Mouse (Mus musculus): ENCODE data around the gene Ccnd1.
A peak's percentile ranks its signal among the peaks of the same experiment; 100 is the strongest.

Gene Ccnd1

GRCm38 (mm10) chr7:144938661-144939343 is 923 bp downstream of the Ccnd1 start:
- ATAC-seq (ENCODE audit: low TSS enrichment) = no peak

- 0 out of 2 replicates have a peak, but pooled peaks have one; percentile 3 for ATAC-seq (ENCODE audit: low TSS enrichment)
These were observed 1.7 kb downstream of the Ccnd1 start for GRCm38 (mm10) chr7:144937899-144938517.

- ATAC-seq (ENCODE audit: low TSS enrichment) = peak; percentile 58
These were observed 2.2 kb downstream of the Ccnd1 start for GRCm38 (mm10) chr7:144937490-144937889.

- no peak for ATAC-seq (ENCODE audit: low TSS enrichment)
These were observed 3.3 kb downstream of the Ccnd1 start for GRCm38 (mm10) chr7:144936311-144936880.

GRCm38 (mm10) chr7:144935563-144935962 is 4.2 kb downstream of the Ccnd1 start:
- ATAC-seq (ENCODE audit: low TSS enrichment) = peak; percentile 59

GRCm38 (mm10) chr7:144934901-144935300 is 4.8 kb downstream of the Ccnd1 start:
- no peak for ATAC-seq (ENCODE audit: low TSS enrichment)

- no peak for ATAC-seq (ENCODE audit: low TSS enrichment)
These were observed 5.9 kb downstream of the Ccnd1 start for GRCm38 (mm10) chr7:144933796-144934195.

GRCm38 (mm10) chr7:144933336-144933735 is 6.4 kb downstream of the Ccnd1 start:
- ATAC-seq (ENCODE audit: low TSS enrichment) = no peak

GRCm38 (mm10) chr7:144932389-144932937 is 7.3 kb downstream of the Ccnd1 start:
- ATAC-seq (ENCODE audit: low TSS enrichment) = no peak

- ATAC-seq (ENCODE audit: low TSS enrichment) = no peak
These were observed 7.9 kb downstream of the Ccnd1 start for GRCm38 (mm10) chr7:144931778-144932177.

- no peak for ATAC-seq (ENCODE audit: low TSS enrichment)
These were observed 9.8 kb downstream of the Ccnd1 start for GRCm38 (mm10) chr7:144929931-144930330.

- ATAC-seq (ENCODE audit: low TSS enrichment) = no peak
These were observed 10.2 kb downstream of the Ccnd1 start for GRCm38 (mm10) chr7:144929506-144929905.

- ATAC-seq (ENCODE audit: low TSS enrichment) = no peak
These were observed 10.9 kb downstream of the Ccnd1 start for GRCm38 (mm10) chr7:144928889-144929210.

- ATAC-seq (ENCODE audit: low TSS enrichment) = no peak
These were observed 11.5 kb downstream of the Ccnd1 start for GRCm38 (mm10) chr7:144928009-144928888.

GRCm38 (mm10) chr7:144927591-144927990 is 12.1 kb downstream of the Ccnd1 start:
- no peak for ATAC-seq (ENCODE audit: low TSS enrichment)

GRCm38 (mm10) chr7:144918823-144919222 is 20.9 kb downstream of the Ccnd1 start:
- no peak for ATAC-seq (ENCODE audit: low TSS enrichment)

- ATAC-seq (ENCODE audit: low TSS enrichment) = peak; percentile 90
These were observed 24.6 kb downstream of the Ccnd1 start, which contains the start of gene LTO1 for GRCm38 (mm10) chr7:144914948-144915750. LTO1 (plus strand) TSS chr7:144915100.

- peak; percentile 91 for ATAC-seq (ENCODE audit: low TSS enrichment)
These were observed 25.3 kb downstream of the Ccnd1 start for GRCm38 (mm10) chr7:144914296-144914947.

- ATAC-seq (ENCODE audit: low TSS enrichment) = no peak
These were observed 26.8 kb downstream of the Ccnd1 start for GRCm38 (mm10) chr7:144912897-144913296.

- no peak for ATAC-seq (ENCODE audit: low TSS enrichment)
These were observed 28.6 kb downstream of the Ccnd1 start for GRCm38 (mm10) chr7:144911121-144911520.
